Comparison of ENCODE assay signal across 29 mouse cellular contexts in the genomic region with DNA sequence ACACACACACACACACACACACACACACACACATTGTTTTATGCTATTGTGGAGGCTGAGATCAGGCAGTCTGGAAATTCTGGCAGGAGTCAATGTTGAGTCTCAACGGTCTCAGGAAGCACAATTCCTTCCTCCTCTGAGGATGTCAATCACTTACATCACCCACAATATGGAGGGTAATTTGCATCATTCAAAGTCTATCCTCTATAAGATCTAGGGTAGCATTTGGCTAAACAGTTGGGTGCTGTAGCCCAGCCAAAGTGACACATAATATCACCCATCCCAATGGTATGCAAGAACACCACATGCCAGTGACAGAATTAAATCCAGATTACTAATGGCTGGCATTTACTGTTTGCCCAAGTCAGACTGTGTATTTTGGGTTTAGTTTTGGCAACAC.
A peak's percentile ranks its signal among the peaks of the same experiment; 100 is the strongest.
DNase-seq lines count a peak whose midpoint lies in the region; ATAC-seq and TF ChIP-seq lines count a peak whose summit lies in the region.
"Had no signal": no experiment of that assay in that cellular context is flagged by ENCODE, and none has a peak within 500 bp of the region (broad histone marks: within the 10 kb centered on the region; RNA-seq: fewer than 3 reads in every experiment).

No protein-coding gene starts in this region.

- H3K4me3 ChIP-seq in forebrain, embryonic 13.5 days = no peak overlapping the region
- no peak overlapping the region for H3K4me3 ChIP-seq in forebrain, embryonic 11.5 days (ENCODE audit: low read depth, low read length)
- no peak overlapping the region for H3K4me3 ChIP-seq in myocyte
- H3K4me3 ChIP-seq: embryonic facial prominence, embryonic 13.5 days; hindbrain, embryonic 10.5 days; hindbrain, embryonic 15.5 days; intestine, embryonic 15.5 days; left cerebral cortex, adult 2 months; liver, embryonic 12.5 days; neural tube, embryonic 15.5 days; stomach, embryonic 15.5 days had no signal

- H3K36me3 ChIP-seq in forebrain, embryonic 13.5 days (ENCODE audit: poor library complexity, severe bottlenecking) = no peaks in the 10 kb centered on the region
- no peaks in the 10 kb centered on the region for H3K36me3 ChIP-seq in forebrain, embryonic 11.5 days (ENCODE audit: control insufficient read depth, insufficient read depth, low read length)
- H3K36me3 ChIP-seq in myocyte (ENCODE audit: control insufficient read depth, insufficient read depth) = no peaks in the 10 kb centered on the region
- H3K36me3 ChIP-seq: embryonic facial prominence, embryonic 13.5 days; hindbrain, embryonic 10.5 days; hindbrain, embryonic 15.5 days; intestine, embryonic 15.5 days; liver, embryonic 12.5 days; neural tube, embryonic 15.5 days; stomach, embryonic 15.5 days had no signal

- intact Hi-C loops in left cerebral cortex, postnatal 4 days (cut with DNase I) = no loop called here

- WGBS in forebrain, embryonic 13.5 days = 68% methylated on average over 1 of the region's 1 CpGs
- 81% methylated on average over 1 of the region's 1 CpGs for WGBS in forebrain, embryonic 11.5 days

- no peaks in the 10 kb centered on the region for H3K9me3 ChIP-seq in forebrain, embryonic 13.5 days (replicated peaks)
- H3K9me3 ChIP-seq in forebrain, embryonic 11.5 days (ENCODE audit: control insufficient read depth, low read length) = no peaks in the 10 kb centered on the region; the same call in 1 of the 2 replicates
- H3K9me3 ChIP-seq: embryonic facial prominence, embryonic 13.5 days; hindbrain, embryonic 10.5 days; hindbrain, embryonic 15.5 days; intestine, embryonic 15.5 days; liver, embryonic 12.5 days; stomach, embryonic 15.5 days had no signal

- no peak overlapping the region for H3ac ChIP-seq in myocyte (ENCODE audit: control insufficient read depth, insufficient read length)

- peak; percentile 65; the same call in 1 of the 2 replicates for ATAC-seq in forebrain, embryonic 13.5 days
- no peak for ATAC-seq in forebrain, embryonic 11.5 days (replicated peaks; ENCODE audit: low FRiP score)
- ATAC-seq: intestine, embryonic 15.5 days; liver, embryonic 12.5 days; liver, postnatal 0 days; Patski had no signal

- no peaks in the 10 kb centered on the region; the same call in 1 of the 2 replicates for H3K27me3 ChIP-seq in forebrain, embryonic 13.5 days
- no peaks in the 10 kb centered on the region for H3K27me3 ChIP-seq in forebrain, embryonic 11.5 days (ENCODE audit: control insufficient read depth, insufficient read depth, low read length)
- no peaks in the 10 kb centered on the region for H3K27me3 ChIP-seq in myocyte (ENCODE audit: control insufficient read depth, insufficient read depth, insufficient read length)
- H3K27me3 ChIP-seq: CH12.LX; embryonic facial prominence, embryonic 13.5 days; hindbrain, embryonic 15.5 days; intestine, embryonic 15.5 days; liver, embryonic 12.5 days; neural tube, embryonic 15.5 days; stomach, embryonic 15.5 days had no signal

- no peak overlapping the region for H3K9ac ChIP-seq in forebrain, embryonic 13.5 days
- no peak overlapping the region for H3K9ac ChIP-seq in forebrain, embryonic 11.5 days (ENCODE audit: low read length)
- H3K9ac ChIP-seq: embryonic facial prominence, embryonic 13.5 days; hindbrain, embryonic 15.5 days; intestine, embryonic 15.5 days; liver, embryonic 12.5 days; liver, postnatal 0 days; neural tube, embryonic 15.5 days; stomach, embryonic 15.5 days had no signal

- no peak overlapping the region for H3K27ac ChIP-seq in forebrain, embryonic 13.5 days
- H3K27ac ChIP-seq in forebrain, embryonic 11.5 days (ENCODE audit: low read depth, low read length) = no peak overlapping the region
- H3K27ac ChIP-seq: embryonic facial prominence, embryonic 13.5 days; hindbrain, embryonic 10.5 days; hindbrain, embryonic 15.5 days; intestine, embryonic 15.5 days; kidney, postnatal 0 days; left cerebral cortex, adult 2 months; liver, embryonic 12.5 days; neural tube, embryonic 15.5 days; stomach, embryonic 15.5 days had no signal

- TF ChIP-seq POLR2A in myocyte (IDR thresholded peaks at IDR 0.05; ENCODE audit: insufficient read length, low read depth) = no peak

- no peaks in the 10 kb centered on the region for H3K4me1 ChIP-seq in forebrain, embryonic 13.5 days
- H3K4me1 ChIP-seq in forebrain, embryonic 11.5 days (replicated peaks; ENCODE audit: control insufficient read depth, insufficient read depth, low read length) = no peaks in the 10 kb centered on the region
- H3K4me1 ChIP-seq: embryonic facial prominence, embryonic 13.5 days; hindbrain, embryonic 10.5 days; hindbrain, embryonic 15.5 days; intestine, embryonic 15.5 days; liver, embryonic 12.5 days; neural tube, embryonic 15.5 days; stomach, embryonic 15.5 days had no signal

- H3K79me2 ChIP-seq in myocyte (ENCODE audit: control insufficient read depth, insufficient read depth) = no peaks in the 10 kb centered on the region

- H3K4me2 ChIP-seq in forebrain, embryonic 13.5 days = no peak overlapping the region
- H3K4me2 ChIP-seq in forebrain, embryonic 11.5 days (ENCODE audit: low read depth, low read length, severe bottlenecking) = no peak overlapping the region
- no peak overlapping the region for H3K4me2 ChIP-seq in myocyte (ENCODE audit: low read depth)
- H3K4me2 ChIP-seq: embryonic facial prominence, embryonic 13.5 days; hindbrain, embryonic 15.5 days; intestine, embryonic 15.5 days; liver, embryonic 12.5 days; midbrain, embryonic 11.5 days; neural tube, embryonic 15.5 days; stomach, embryonic 15.5 days had no signal

- no peak for DNase-seq in forebrain, embryonic 11.5 days (ENCODE audit: low spot score)
- DNase-seq in left cerebral cortex, postnatal 4 days = peak; percentile 14
- no peak for DNase-seq in left cerebral cortex, adult 9 months (ENCODE audit: low spot score in 2 of 2)
- peak; percentile 12 for DNase-seq in brain, adult 2 months (ENCODE audit: low read depth, low spot score)
- DNase-seq in urinary bladder, postnatal 25 days (ENCODE audit: low spot score) = no peak
- DNase-seq in right cerebral cortex, postnatal 36 days (ENCODE audit: low spot score in 2 of 2) = no peak
- DNase-seq: adrenal gland, postnatal 10 days; cerebellum, postnatal 36 days; gastrocnemius, postnatal 10 days; heart, postnatal 14 days; kidney, adult 8-10 months; liver, postnatal 0 days; lung, postnatal 36 days; retina, postnatal 1 day; right cerebral cortex, postnatal 14 days had no signal

TF ChIP-seq in myocyte, 11 proteins besides CTCF, POLR2A, EP300 and RAD21:
- TF ChIP-seq TCF3 (IDR thresholded peaks at IDR 0.05; ENCODE audit: insufficient read length, low read depth) (no peak), REST (IDR thresholded peaks at IDR 0.05; ENCODE audit: insufficient read depth, insufficient read length) (no peak), CEBPB (IDR thresholded peaks at IDR 0.05; ENCODE audit: insufficient read depth, poor library complexity, severe bottlenecking) (peak; percentile 83; the same call in 1 of the 2 replicates)
TF ChIP-seq in myocyte: peak in this region for 1.

Comparison
In these comparisons a context has a peak if more than half of its experiments do, and no peak if none do; other contexts are left out.
1. DNase-seq: peak in left cerebral cortex, postnatal 4 days (single experiment) and brain, adult 2 months (single experiment); none in forebrain, embryonic 11.5 days (single experiment), left cerebral cortex, adult 9 months (0 of 2), urinary bladder, postnatal 25 days (single experiment) and right cerebral cortex, postnatal 36 days (0 of 2).